Mouse (Mus musculus): ENCODE data around the gene Usp1. TPM values are rescaled to one million over a fixed set of nuclear protein-coding genes. Genes with fewer than 3 reads are reported as not detected.
A peak's percentile ranks its signal among the peaks of the same experiment; 100 is the strongest.

Usp1 gene
- polyA plus RNA-seq (2015; fragmentation: Nextera tagmentation; extraction: Ambion mirVana) = 70.6 and 86.4 TPM in 2 replicates

GRCm38 (mm10) chr4:98923568-98924070 lies at the start of gene Usp1:
Gene Usp1, plus strand, starts transcription at chr4:98923810.
- Histone ChIP-seq H3K9me3 (replicated peaks) (no peaks in the 10 kb centered on the region), H3K4me3 (replicated peaks) (peak within 1 kb of the TSS; percentile 99), H3K4me1 (replicated peaks) (peaks cover 23% of the 10 kb centered on the region), H3K9ac (peak within 1 kb of the TSS; percentile 99), H3K27ac (peak within 1 kb of the TSS; percentile 98), H3K4me2 (peak within 1 kb of the TSS; percentile 86), H3K36me3 (peaks cover 6% of the 10 kb centered on the region), H3K27me3 (no peaks in the 10 kb centered on the region)
- DNase-seq = no peak
- WGBS (ENCODE audit: insufficient replicate concordance) = under 1% methylated on average over 51 of the region's 67 CpGs
- peak; percentile 15 for ATAC-seq (ENCODE audit: low read depth)

GRCm38 (mm10) chr4:98882706-98883105 lies 40.9 kb upstream of the Usp1 start:
- 44% methylated on average over 3 of the region's 3 CpGs for WGBS (ENCODE audit: insufficient replicate concordance)

GRCm38 (mm10) chr4:98886377-98886776 lies 37.2 kb upstream of the Usp1 start:
- Histone ChIP-seq H3K36me3 (no peaks in the 10 kb centered on the region), H3K9me3 (replicated peaks) (no peaks in the 10 kb centered on the region), H3K27ac (no peak overlapping the region), H3K4me3 (replicated peaks) (no peak overlapping the region), H3K4me2 (no peak overlapping the region), H3K4me1 (replicated peaks) (no peaks in the 10 kb centered on the region), H3K9ac (no peak overlapping the region), H3K27me3 (no peaks in the 10 kb centered on the region)
- ATAC-seq (ENCODE audit: low read depth) (no peak), DNase-seq (no peak)
- 46% methylated on average over 4 of the region's 4 CpGs for WGBS (ENCODE audit: insufficient replicate concordance)

More at GRCm38 (mm10) chr4:98882706-98883105, 40.9 kb upstream of the Usp1 start:
- H3K4me1 ChIP-seq (replicated peaks) = no peaks in the 10 kb centered on the region
- no peaks in the 10 kb centered on the region for H3K36me3 ChIP-seq
- no peak overlapping the region for H3K4me2 ChIP-seq
- DNase-seq (no peak), ATAC-seq (ENCODE audit: low read depth) (no peak)
- no peaks in the 10 kb centered on the region for H3K27me3 ChIP-seq
- no peak overlapping the region for H3K9ac ChIP-seq
- no peak overlapping the region for H3K4me3 ChIP-seq (replicated peaks)
- no peaks in the 10 kb centered on the region for H3K9me3 ChIP-seq (replicated peaks)
- no peak overlapping the region for H3K27ac ChIP-seq

GRCm38 (mm10) chr4:98887148-98887547 lies 36.5 kb upstream of the Usp1 start:
- H3K27me3 ChIP-seq = no peaks in the 10 kb centered on the region
- DNase-seq = no peak
- H3K4me3 ChIP-seq (replicated peaks) = no peak overlapping the region
- H3K4me1 ChIP-seq (replicated peaks) = no peaks in the 10 kb centered on the region
- no peak overlapping the region for H3K9ac ChIP-seq
- 16% methylated on average over 10 of the region's 10 CpGs for WGBS (ENCODE audit: insufficient replicate concordance)
- H3K9me3 ChIP-seq (replicated peaks) = no peaks in the 10 kb centered on the region
- no peak overlapping the region for H3K4me2 ChIP-seq
- no peak for ATAC-seq (ENCODE audit: low read depth)
- no peak overlapping the region for H3K27ac ChIP-seq
- no peaks in the 10 kb centered on the region for H3K36me3 ChIP-seq

- DNase-seq = no peak
- no peaks in the 10 kb centered on the region for H3K9me3 ChIP-seq (replicated peaks)
- no peak overlapping the region for H3K9ac ChIP-seq
- no peaks in the 10 kb centered on the region for H3K36me3 ChIP-seq
- H3K4me1 ChIP-seq (replicated peaks) = no peaks in the 10 kb centered on the region
- no peak overlapping the region for H3K4me2 ChIP-seq
- no peak overlapping the region for H3K4me3 ChIP-seq (replicated peaks)
- no peaks in the 10 kb centered on the region for H3K27me3 ChIP-seq
- WGBS (ENCODE audit: insufficient replicate concordance) = 80% methylated on average over 5 of the region's 5 CpGs
- no peak overlapping the region for H3K27ac ChIP-seq
- no peak for ATAC-seq (ENCODE audit: low read depth)
These were observed 13.4 kb upstream of the Usp1 start for GRCm38 (mm10) chr4:98910246-98910645.

GRCm38 (mm10) chr4:98917724-98918123 lies 5.9 kb upstream of the Usp1 start:
- H3K27me3 ChIP-seq = no peaks in the 10 kb centered on the region
- no peak overlapping the region for H3K9ac ChIP-seq
- DNase-seq (no peak), ATAC-seq (ENCODE audit: low read depth) (no peak)
- 52% methylated on average over 2 of the region's 2 CpGs for WGBS (ENCODE audit: insufficient replicate concordance)
- no peaks in the 10 kb centered on the region for H3K9me3 ChIP-seq (replicated peaks)
- H3K4me2 ChIP-seq = no peak overlapping the region
- H3K36me3 ChIP-seq = no peaks in the 10 kb centered on the region
- H3K4me3 ChIP-seq (replicated peaks) = no peak overlapping the region
- no peak overlapping the region for H3K27ac ChIP-seq
- peaks cover 9% of the 10 kb centered on the region for H3K4me1 ChIP-seq (replicated peaks)

- Histone ChIP-seq H3K36me3 (no peaks in the 10 kb centered on the region), H3K9ac (no peak overlapping the region), H3K4me2 (no peak overlapping the region), H3K4me3 (replicated peaks) (no peak overlapping the region), H3K27me3 (no peaks in the 10 kb centered on the region), H3K9me3 (replicated peaks) (no peaks in the 10 kb centered on the region), H3K27ac (no peak overlapping the region), H3K4me1 (replicated peaks) (peaks cover 9% of the 10 kb centered on the region)
- ATAC-seq (ENCODE audit: low read depth) (no peak), DNase-seq (no peak)
- 70% methylated on average over 1 of the region's 1 CpGs for WGBS (ENCODE audit: insufficient replicate concordance)
These were observed 5.4 kb upstream of the Usp1 start for GRCm38 (mm10) chr4:98918204-98918603.

GRCm38 (mm10) chr4:98920896-98921295 lies 2.7 kb upstream of the Usp1 start:
- Histone ChIP-seq H3K4me2 (no peak overlapping the region), H3K4me1 (replicated peaks) (peaks cover 13% of the 10 kb centered on the region), H3K4me3 (replicated peaks) (no peak overlapping the region), H3K9ac (no peak overlapping the region), H3K27ac (no peak overlapping the region), H3K36me3 (no peaks in the 10 kb centered on the region), H3K27me3 (no peaks in the 10 kb centered on the region), H3K9me3 (replicated peaks) (no peaks in the 10 kb centered on the region)
- WGBS (ENCODE audit: insufficient replicate concordance) = 66% methylated on average over 4 of the region's 4 CpGs
- ATAC-seq (ENCODE audit: low read depth) (no peak), DNase-seq (no peak)

- 10% methylated on average over 18 of the region's 18 CpGs for WGBS (ENCODE audit: insufficient replicate concordance)
- DNase-seq (peak; percentile 3), ATAC-seq (ENCODE audit: low read depth) (no peak)
- Histone ChIP-seq H3K9ac (peak overlapping the region; percentile 86), H3K27ac (peak overlapping the region; percentile 98), H3K9me3 (replicated peaks) (no peaks in the 10 kb centered on the region), H3K4me2 (peak overlapping the region; percentile 86), H3K27me3 (no peaks in the 10 kb centered on the region), H3K4me3 (replicated peaks) (peak overlapping the region; percentile 99), H3K36me3 (peaks cover 4% of the 10 kb centered on the region; the same call in 1 of the 2 replicates), H3K4me1 (replicated peaks) (peaks cover 23% of the 10 kb centered on the region)
These were observed 1.5 kb upstream of the Usp1 start for GRCm38 (mm10) chr4:98922061-98922642.

GRCm38 (mm10) chr4:98922643-98923567 lies 705 bp upstream of the Usp1 start:
- DNase-seq = peak; percentile 95
- WGBS (ENCODE audit: insufficient replicate concordance) = under 1% methylated on average over 53 of the region's 53 CpGs
- peaks cover 23% of the 10 kb centered on the region for H3K4me1 ChIP-seq (replicated peaks)
- H3K27ac ChIP-seq = peak overlapping the region; percentile 98
- no peaks in the 10 kb centered on the region for H3K9me3 ChIP-seq (replicated peaks)
- peak overlapping the region; percentile 99 for H3K4me3 ChIP-seq (replicated peaks)
- H3K4me2 ChIP-seq = peak overlapping the region; percentile 86
- H3K36me3 ChIP-seq = peaks cover 4% of the 10 kb centered on the region; the same call in 1 of the 2 replicates
- peak overlapping the region; percentile 99 for H3K9ac ChIP-seq
- no peaks in the 10 kb centered on the region for H3K27me3 ChIP-seq
- ATAC-seq (ENCODE audit: low read depth) = peak; percentile 93

Measured in liver, embryonic 13.5 days (tissue).